Mouse (Mus musculus): ENCODE data around the gene Ifih1.

- TF ChIP-seq POLR2A (IDR thresholded peaks at IDR 0.05; ENCODE audit: control insufficient read depth, extremely low read depth, insufficient read depth, low read length, poor library complexity) (no peak), CTCF (IDR thresholded peaks at IDR 0.05; ENCODE audit: borderline replicate concordance, control insufficient read depth, extremely low read depth, insufficient read depth, low read length, poor library complexity) (no peak)
Measured at GRCm38 (mm10) chr2:62549659-62550058, 96.4 kb downstream of the Ifih1 start.
